8 mouse cellular contexts compared by ENCODE assay signal in the genomic region with DNA sequence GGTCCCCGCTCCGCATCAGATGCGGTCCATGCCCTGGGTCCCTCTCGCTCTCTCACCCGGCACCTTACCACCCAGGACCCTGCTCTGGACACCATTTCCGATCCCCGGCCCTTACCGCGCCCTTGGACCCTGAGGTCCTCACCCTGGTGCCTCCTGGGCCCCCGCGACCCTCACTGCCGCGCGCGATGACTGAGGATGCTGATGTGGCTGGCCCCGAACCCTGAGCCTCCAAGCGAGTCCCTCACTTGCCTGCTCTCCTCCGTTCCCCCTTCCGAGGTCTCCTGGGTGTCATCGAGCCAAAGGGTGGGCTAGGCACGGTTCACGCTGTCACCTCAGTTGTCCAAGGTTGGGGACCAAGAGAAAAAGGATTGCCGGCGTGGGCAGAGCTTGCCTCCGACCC. TPM values are rescaled to one million over a fixed set of nuclear protein-coding genes. Genes with fewer than 3 reads are reported as not detected.
DNase-seq lines count a peak whose midpoint lies in the region; ATAC-seq and TF ChIP-seq lines count a peak whose summit lies in the region.

No protein-coding gene starts in this region.

- intact Hi-C loops in heart, postnatal 10 days (cut with DNase I): no loop called here

- DNase-seq in heart, postnatal 10 days: no peak
- DNase-seq in heart, postnatal 0 days (ENCODE audit: low spot score): no peak
- DNase-seq in liver, postnatal 0 days: no peak
- DNase-seq in B cell, adult 2 months: no peak
- DNase-seq in embryo, embryonic 10 days (ENCODE audit: low spot score): no peak
- DNase-seq in left cerebral cortex, adult 11 months (ENCODE audit: low spot score): no peak

- TF ChIP-seq CTCF in bone marrow, adult 2 months (IDR thresholded peaks at IDR 0.05; ENCODE audit: control insufficient read depth, insufficient read depth, low read length): no peak
- TF ChIP-seq CTCF in heart, postnatal 0 days (IDR thresholded peaks at IDR 0.05; ENCODE audit: low read depth): no peak
- no peak for TF ChIP-seq CTCF in liver, postnatal 0 days (IDR thresholded peaks at IDR 0.05; ENCODE audit: low read depth)

- no peak for TF ChIP-seq EP300 in heart, postnatal 0 days (IDR thresholded peaks at IDR 0.05; ENCODE audit: low read depth)
- no peak for TF ChIP-seq EP300 in liver, postnatal 0 days (IDR thresholded peaks at IDR 0.05; ENCODE audit: low read depth)

- H3K4me1 ChIP-seq in heart, embryonic 14.5 days (ENCODE audit: control insufficient read depth in 2 of 2, insufficient read depth in 2 of 2, low read length in 2 of 2): peaks cover 0 to 9% of the 10 kb centered on the region in 2 experiments; a peak in 1 of 4 replicates
- H3K4me1 ChIP-seq in bone marrow, adult 2 months (ENCODE audit: control insufficient read depth, insufficient read depth, low read length): peaks cover 2% of the 10 kb centered on the region; the same call in 1 of the 2 replicates
- H3K4me1 ChIP-seq in heart, postnatal 0 days (ENCODE audit: control insufficient read depth, insufficient read depth): no peaks in the 10 kb centered on the region
- peaks cover 32% of the 10 kb centered on the region for H3K4me1 ChIP-seq in liver, postnatal 0 days (ENCODE audit: insufficient read depth)

- H3K27me3 ChIP-seq in heart, embryonic 14.5 days (ENCODE audit: control insufficient read depth, insufficient read depth, low read length): peaks cover 42% of the 10 kb centered on the region
- peaks cover 16% of the 10 kb centered on the region for H3K27me3 ChIP-seq in heart, postnatal 0 days (ENCODE audit: control insufficient read depth, insufficient read depth, low read length)
- peaks cover 12% of the 10 kb centered on the region for H3K27me3 ChIP-seq in liver, postnatal 0 days (ENCODE audit: insufficient read depth, low read length)

- TF ChIP-seq POLR2A in bone marrow, adult 2 months (IDR thresholded peaks at IDR 0.05; ENCODE audit: borderline replicate concordance, control insufficient read depth, low read depth, low read length): no peak

- H3K36me3 ChIP-seq in heart, embryonic 14.5 days (ENCODE audit: control insufficient read depth, insufficient read depth, low read length): no peaks in the 10 kb centered on the region
- H3K36me3 ChIP-seq in heart, postnatal 0 days (replicated peaks; ENCODE audit: control insufficient read depth, insufficient read depth, low read length): no peaks in the 10 kb centered on the region
- H3K36me3 ChIP-seq in liver, postnatal 0 days (replicated peaks; ENCODE audit: insufficient read depth, low read length): peaks cover 5% of the 10 kb centered on the region; the same call in 1 of the 2 replicates

- peak overlapping the region; percentile 50 to 60 for H3K4me3 ChIP-seq in heart, embryonic 14.5 days (ENCODE audit: control insufficient read depth in 1 of 2, insufficient read depth in 1 of 2, low read depth in 1 of 2, low read length in 2 of 2)
- peak overlapping the region; percentile 63 for H3K4me3 ChIP-seq in bone marrow, adult 2 months (replicated peaks; ENCODE audit: control insufficient read depth, low read depth, low read length)
- H3K4me3 ChIP-seq in heart, postnatal 0 days (ENCODE audit: low read depth, low read length): peak overlapping the region; percentile 68
- peak overlapping the region; percentile 69 for H3K4me3 ChIP-seq in liver, postnatal 0 days (ENCODE audit: low read depth, low read length)

- H3K4me2 ChIP-seq in heart, embryonic 14.5 days (ENCODE audit: low read length): peak overlapping the region; percentile 89
- H3K4me2 ChIP-seq in heart, postnatal 0 days (ENCODE audit: low read depth, low read length): peak overlapping the region; percentile 82
- peak overlapping the region; percentile 79 for H3K4me2 ChIP-seq in liver, postnatal 0 days (ENCODE audit: low read depth, low read length)

- whole genome bisulfite sequencing in heart, embryonic 14.5 days: 23% methylated on average over 25 of the region's 25 CpGs
- WGBS in bone marrow, adult 2 months: 44% methylated on average over 25 of the region's 25 CpGs
- WGBS in heart, postnatal 0 days: 23% methylated on average over 25 of the region's 25 CpGs
- WGBS in liver, postnatal 0 days (ENCODE audit: insufficient replicate concordance): 29% methylated on average over 25 of the region's 25 CpGs

- H3K9ac ChIP-seq in heart, embryonic 14.5 days (ENCODE audit: low read length): peak overlapping the region; percentile 65
- peak overlapping the region; percentile 67 for H3K9ac ChIP-seq in heart, postnatal 0 days (replicated peaks; ENCODE audit: low read depth, low read length)
- peak overlapping the region; percentile 76 for H3K9ac ChIP-seq in liver, postnatal 0 days (replicated peaks)

- no peak overlapping the region for H3K27ac ChIP-seq in heart, embryonic 14.5 days (replicated peaks in 1 of 2; ENCODE audit: control insufficient read depth in 1 of 2, insufficient read depth in 1 of 2, low read depth in 2 of 2, low read length in 2 of 2)
- peak overlapping the region; percentile 24; the same call in 1 of the 2 replicates for H3K27ac ChIP-seq in bone marrow, adult 2 months (ENCODE audit: control insufficient read depth, insufficient read depth, low read depth, low read length, poor library complexity)
- no peak overlapping the region for H3K27ac ChIP-seq in heart, postnatal 0 days (ENCODE audit: low read depth)
- peak overlapping the region; percentile 41; the same call in 1 of the 2 replicates for H3K27ac ChIP-seq in liver, postnatal 0 days (ENCODE audit: low read depth)

- ATAC-seq in heart, embryonic 14.5 days (ENCODE audit: insufficient number of reproducible peaks, insufficient read depth, low FRiP score, low read depth): no peak
- ATAC-seq in heart, postnatal 0 days (ENCODE audit: insufficient read depth, low read depth): no peak
- ATAC-seq in liver, postnatal 0 days: no peak

- H3K9me3 ChIP-seq in heart, embryonic 14.5 days (ENCODE audit: control insufficient read depth, low read length): no peaks in the 10 kb centered on the region
- no peaks in the 10 kb centered on the region for H3K9me3 ChIP-seq in heart, postnatal 0 days (replicated peaks; ENCODE audit: control insufficient read depth, low read length)
- H3K9me3 ChIP-seq in liver, postnatal 0 days (ENCODE audit: low read length): no peaks in the 10 kb centered on the region

RNA-seq across cellular contexts. Expression of gene Adap2, which starts 0.6 kb away (rescaled TPM):
- 1.6 and 2.1 TPM in 2 replicates for polyA plus RNA-seq in heart, embryonic 14.5 days (2014; fragmentation: Nextera tagmentation; extraction: Ambion mirVana)
- 10 to 100 TPM in 1 of 2 experiments, 1 to 10 TPM in 1; 8.8 to 18.4 TPM for total RNA-seq in heart, postnatal 10 days (2021)
- 2.5 and 4.8 TPM in 2 replicates for polyA plus RNA-seq in bone marrow, adult 2 months (2011; ENCODE audit: insufficient read depth, insufficient read length, low replicate concordance, missing spikeins)
- 17.0 and 20.0 TPM in 2 replicates for total RNA-seq in heart, postnatal 0 days (2014; rRNA removed; ENCODE audit: low replicate concordance)
- polyA plus RNA-seq in heart, postnatal 0 days (2015; fragmentation: Nextera tagmentation; extraction: Ambion mirVana): 2.1 and 3.0 TPM in 2 replicates
- 10.8 and 12.1 TPM in 2 replicates for polyA plus RNA-seq in liver, postnatal 0 days (2015; fragmentation: Nextera tagmentation; extraction: Ambion mirVana)

RNA-seq across cellular contexts. Expression of gene Tefm, which starts 12.5 kb away (rescaled TPM):
- polyA plus RNA-seq in heart, embryonic 14.5 days (2014; fragmentation: Nextera tagmentation; extraction: Ambion mirVana): 28.3 and 29.4 TPM in 2 replicates
- 10 to 100 TPM; 22.6 to 23.7 TPM for total RNA-seq in heart, postnatal 10 days (2021)
- 2.0 and 5.3 TPM in 2 replicates for polyA plus RNA-seq in bone marrow, adult 2 months (2011; ENCODE audit: insufficient read depth, insufficient read length, low replicate concordance, missing spikeins)
- total RNA-seq in heart, postnatal 0 days (2014; rRNA removed; ENCODE audit: low replicate concordance): 32.4 and 40.3 TPM in 2 replicates
- 37.6 and 39.9 TPM in 2 replicates for polyA plus RNA-seq in heart, postnatal 0 days (2015; fragmentation: Nextera tagmentation; extraction: Ambion mirVana)
- 17.1 and 18.0 TPM in 2 replicates for polyA plus RNA-seq in liver, postnatal 0 days (2015; fragmentation: Nextera tagmentation; extraction: Ambion mirVana)

RNA-seq across cellular contexts. Expression of gene Rnf135, which starts 29.1 kb away (rescaled TPM):
- 10.6 and 10.8 TPM in 2 replicates for polyA plus RNA-seq in heart, embryonic 14.5 days (2014; fragmentation: Nextera tagmentation; extraction: Ambion mirVana)
- total RNA-seq in heart, postnatal 10 days (2021): 10 to 100 TPM in 1 of 2 experiments, 1 to 10 TPM in 1; 7.7 to 10.4 TPM
- 2.3 and 6.0 TPM in 2 replicates for polyA plus RNA-seq in bone marrow, adult 2 months (2011; ENCODE audit: insufficient read depth, insufficient read length, low replicate concordance, missing spikeins)
- 6.2 and 10.2 TPM in 2 replicates for total RNA-seq in heart, postnatal 0 days (2014; rRNA removed; ENCODE audit: low replicate concordance)
- 11.7 and 12.9 TPM in 2 replicates for polyA plus RNA-seq in heart, postnatal 0 days (2015; fragmentation: Nextera tagmentation; extraction: Ambion mirVana)
- 6.8 and 7.7 TPM in 2 replicates for polyA plus RNA-seq in liver, postnatal 0 days (2015; fragmentation: Nextera tagmentation; extraction: Ambion mirVana)

RNA-seq across cellular contexts. Expression of gene Rhot1, which starts 54.3 kb away (rescaled TPM):
- 71.3 and 75.2 TPM in 2 replicates for polyA plus RNA-seq in heart, embryonic 14.5 days (2014; fragmentation: Nextera tagmentation; extraction: Ambion mirVana)
- total RNA-seq in heart, postnatal 10 days (2021): 10 to 100 TPM; 67.4 to 72.5 TPM
- polyA plus RNA-seq in bone marrow, adult 2 months (2011; ENCODE audit: insufficient read depth, insufficient read length, low replicate concordance, missing spikeins): 10.1 and 15.5 TPM in 2 replicates
- 77.3 and 89.3 TPM in 2 replicates for total RNA-seq in heart, postnatal 0 days (2014; rRNA removed; ENCODE audit: low replicate concordance)
- polyA plus RNA-seq in heart, postnatal 0 days (2015; fragmentation: Nextera tagmentation; extraction: Ambion mirVana): 48.8 and 53.8 TPM in 2 replicates
- polyA plus RNA-seq in liver, postnatal 0 days (2015; fragmentation: Nextera tagmentation; extraction: Ambion mirVana): 22.7 and 24.6 TPM in 2 replicates

Comparison
In these comparisons a context has a peak if more than half of its experiments do, and no peak if none do; other contexts are left out.
1. H3K27ac ChIP-seq: peak in bone marrow, adult 2 months (single experiment) and liver, postnatal 0 days (single experiment); none in heart, embryonic 14.5 days (0 of 2) and heart, postnatal 0 days (single experiment).
2. Peak in every context shown above with its lines, with median percentiles within 50 percentile points of each other: H3K4me2 ChIP-seq, H3K4me3 ChIP-seq and H3K9ac ChIP-seq.